Mouse (Mus musculus) limb, embryonic 13.5 days (tissue): ENCODE data around the gene Auts2. TPM values are rescaled to one million over a fixed set of nuclear protein-coding genes. Genes with fewer than 3 reads are reported as not detected.

Experiments used
- ATAC-seq: fragments of 200-750 bp; cut with Nextera tagmentation; 2 replicates; pipeline ENCODE4 v1.8.0; 2017; ENCODE audit warnings: low read depth, moderate number of reproducible peaks, moderate TSS enrichment; ENCODE audit not compliant: low FRiP score
- H3K27ac ChIP-seq: fragments of 300-500 bp; sonication (generic); 2 replicates; pipeline ENCODE4 v1.5.1; 2015; ENCODE audit warnings: inconsistent platforms, mild to moderate bottlenecking, moderate library complexity
- H3K27me3 ChIP-seq: fragments of 300-500 bp; sonication (generic); 2 replicates; pipeline ENCODE4 v1.6.1; 2015; ENCODE audit warnings: mild to moderate bottlenecking, inconsistent platforms
- H3K36me3 ChIP-seq: fragments of 300-500 bp; sonication (generic); 2 replicates; pipeline ENCODE4 v1.6.1; 2015; ENCODE audit warnings: inconsistent platforms, mild to moderate bottlenecking, moderate library complexity
- H3K4me1 ChIP-seq: fragments of 300-500 bp; sonication (generic); 2 replicates; pipeline ENCODE4 v1.6.1; 2015; ENCODE audit warnings: inconsistent platforms
- H3K4me2 ChIP-seq: fragments of 300-500 bp; sonication (generic); replicated peaks from 2 replicates; pipeline ENCODE4 v1.6.1; 2015; ENCODE audit warnings: inconsistent platforms, mild to moderate bottlenecking, moderate library complexity
- H3K4me3 ChIP-seq: fragments of 300-500 bp; sonication (generic); 2 replicates; pipeline ENCODE4 v1.5.1; 2015; ENCODE audit warnings: moderate library complexity, mild to moderate bottlenecking, inconsistent platforms
- H3K9ac ChIP-seq: fragments of 300-500 bp; sonication (generic); 2 replicates; pipeline ENCODE4 v1.6.1; 2015; ENCODE audit warnings: mild to moderate bottlenecking, inconsistent platforms
- H3K9me3 ChIP-seq: fragments of 300-500 bp; sonication (generic); 2 replicates; pipeline ENCODE4 v1.6.1; 2016; ENCODE audit warnings: inconsistent platforms
- WGBS: fragments of 180-500 bp; shearing (Covaris S2); methylation state at CpG from one replicate; pipeline ENCODE4 v1.1.7; 2015; 5-methylcytosine and 5-hydroxymethylcytosine counted together
- polyA plus RNA-seq: library from polyadenylated mRNA; unstranded; fragments of >200 nt; fragmentation: Nextera tagmentation; extraction: Ambion mirVana; gene quantifications from 2 replicates; pipeline ENCODE4 v1.2.1, GENCODE M21; 2015

Auts2 gene
- polyA plus RNA-seq, 1 experiment from 2014 or later, result 55.1 TPM

GRCm38 (mm10) chr5:131647683-131648119 is 895.4 kb downstream of the Auts2 start:
- Histone ChIP-seq H3K9ac (no peak overlapping the region), H3K27me3 (0 out of 2 replicates have a peak, but pooled peaks cover 6% of the 10 kb centered on the region), H3K9me3 (no peaks in the 10 kb centered on the region), H3K27ac (peak overlapping the region; percentile 33; the same call in 1 of the 2 replicates), H3K36me3 (no peaks in the 10 kb centered on the region), H3K4me1 (peaks cover 49% of the 10 kb centered on the region), H3K4me2 (0 out of 2 replicates have a peak overlapping the region, but pooled peaks have one; percentile 9), H3K4me3 (no peak overlapping the region)
- 9% methylated on average over 4 of the region's 4 CpGs for WGBS
- peak; percentile 70; the same call in 1 of the 2 replicates for ATAC-seq

DNA sequence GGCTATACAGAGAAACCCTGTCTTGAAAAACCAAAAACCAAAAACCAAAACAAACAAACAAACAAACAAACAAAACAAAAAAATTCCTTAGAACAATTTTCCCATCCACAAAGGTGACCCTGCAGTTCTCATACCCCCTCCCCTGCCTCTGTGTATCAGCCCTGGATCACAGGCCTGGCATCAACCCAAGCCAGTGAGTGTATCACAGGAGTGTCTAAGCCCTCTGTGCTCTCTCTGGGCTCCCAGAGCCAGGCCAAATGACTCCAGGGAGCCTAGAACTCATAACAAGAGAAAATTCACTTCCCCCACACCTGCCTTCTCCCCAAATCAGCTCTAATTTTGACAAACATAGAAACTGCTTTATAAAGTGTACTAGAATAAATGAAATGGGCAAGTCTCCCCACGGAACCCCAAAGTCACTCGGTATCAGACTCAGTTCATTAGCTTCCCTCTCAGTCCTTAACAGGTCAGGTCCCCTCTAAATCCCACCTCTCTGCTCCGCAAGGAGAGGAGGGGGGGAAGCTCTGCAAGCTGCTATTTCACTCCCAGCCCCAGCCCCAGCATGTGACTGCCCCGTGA is 896.0 kb downstream of the Auts2 start:
- 25% methylated on average over 3 of the region's 4 CpGs for WGBS
- Histone ChIP-seq H3K4me2 (0 out of 2 replicates have a peak overlapping the region, but pooled peaks have one; percentile 9), H3K9me3 (no peaks in the 10 kb centered on the region), H3K27me3 (0 out of 2 replicates have a peak, but pooled peaks cover 6% of the 10 kb centered on the region), H3K36me3 (no peaks in the 10 kb centered on the region), H3K4me1 (peaks cover 54% of the 10 kb centered on the region), H3K27ac (peak overlapping the region; percentile 33; the same call in 1 of the 2 replicates), H3K9ac (no peak overlapping the region), H3K4me3 (no peak overlapping the region)
- ATAC-seq, result no peak

DNA sequence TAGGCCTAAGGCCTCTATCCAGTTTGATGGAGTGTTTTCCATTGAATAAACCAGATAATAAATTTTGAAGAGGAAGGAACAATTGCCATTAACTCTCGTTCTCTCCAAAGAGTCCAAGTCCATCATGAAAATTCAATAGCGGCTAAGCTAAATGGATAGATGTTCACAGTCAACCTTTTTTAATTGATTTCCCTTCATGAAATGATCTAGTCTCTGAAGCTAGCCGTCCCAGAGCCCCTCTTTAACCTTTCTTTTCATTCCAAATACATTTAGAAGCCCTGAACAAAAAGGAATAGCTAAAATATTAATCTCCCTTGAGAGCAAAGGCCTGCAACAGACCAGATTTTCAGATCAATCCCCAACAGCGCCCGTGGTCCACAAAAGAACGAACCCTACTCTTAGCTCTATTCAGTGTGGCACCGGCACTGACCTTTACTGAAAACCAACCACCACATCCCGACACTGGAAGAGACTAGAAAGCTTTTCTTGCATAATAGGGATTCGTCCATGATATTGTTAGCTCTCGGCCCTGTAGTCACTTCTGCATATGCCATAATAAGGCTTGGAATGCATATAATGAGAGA is 896.9 kb downstream of the Auts2 start:
- H3K4me3 ChIP-seq, result no peak overlapping the region
- H3K9ac ChIP-seq, result no peak overlapping the region
- WGBS, result 81% methylated on average over 10 of the region's 10 CpGs
- H3K36me3 ChIP-seq, result no peaks in the 10 kb centered on the region
- no peaks in the 10 kb centered on the region for H3K9me3 ChIP-seq
- H3K27me3 ChIP-seq, result 0 out of 2 replicates have a peak, but pooled peaks cover 6% of the 10 kb centered on the region
- H3K27ac ChIP-seq, result no peak overlapping the region
- ATAC-seq, result no peak
- no peak overlapping the region for H3K4me2 ChIP-seq
- peaks cover 63% of the 10 kb centered on the region for H3K4me1 ChIP-seq

DNA sequence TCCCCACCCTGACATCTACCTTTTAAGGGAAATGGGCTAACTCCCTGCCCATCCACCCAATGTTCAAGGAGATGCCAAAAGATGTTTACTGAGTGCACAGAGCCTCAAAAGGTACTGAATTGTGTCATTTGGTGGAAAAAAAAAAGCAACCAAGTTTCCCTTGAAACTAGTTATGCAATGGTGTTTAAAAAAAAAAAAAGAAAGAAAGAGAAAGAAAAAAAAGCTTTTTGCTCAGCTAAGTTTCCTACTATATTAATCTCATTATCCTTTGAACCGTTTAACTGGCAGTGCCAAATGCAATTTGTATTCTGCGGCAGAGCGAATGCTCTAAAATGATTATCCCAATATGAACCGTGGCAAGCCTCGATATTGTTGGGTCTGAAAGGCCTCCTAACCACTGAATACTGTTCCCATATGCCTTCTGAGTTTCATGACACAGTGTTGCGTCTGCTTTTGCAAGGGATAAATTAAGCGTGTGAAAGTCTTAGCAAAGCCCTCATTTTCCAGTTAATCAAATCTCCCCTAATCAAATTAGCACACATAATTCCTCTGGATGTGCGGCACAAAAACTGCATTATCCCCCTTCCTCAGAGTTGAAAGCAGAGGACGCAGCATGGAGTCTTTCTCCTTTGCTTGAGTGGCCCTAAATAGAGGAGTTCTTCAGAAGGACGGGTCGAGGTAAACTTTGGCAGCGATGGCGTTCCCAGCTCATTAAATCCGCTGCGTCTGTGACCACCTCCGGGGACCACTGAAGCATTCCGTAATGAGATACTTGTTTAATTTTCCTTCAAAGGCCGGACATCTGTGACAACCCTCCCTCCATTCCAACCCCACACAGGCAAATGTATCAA is 897.6 kb downstream of the Auts2 start:
- peaks cover 57% of the 10 kb centered on the region for H3K4me1 ChIP-seq
- no peak for ATAC-seq

GRCm38 (mm10) chr5:131644331-131644730 is 898.8 kb downstream of the Auts2 start:
- WGBS, result 89% methylated on average over 6 of the region's 6 CpGs
- Histone ChIP-seq H3K36me3 (no peaks in the 10 kb centered on the region), H3K9me3 (no peaks in the 10 kb centered on the region), H3K4me3 (no peak overlapping the region), H3K27me3 (0 out of 2 replicates have a peak, but pooled peaks cover 2% of the 10 kb centered on the region), H3K9ac (no peak overlapping the region), H3K4me1 (peaks cover 60% of the 10 kb centered on the region), H3K27ac (no peak overlapping the region), H3K4me2 (no peak overlapping the region)
- ATAC-seq, result no peak

More for the DNA sequence above, 897.6 kb downstream of the Auts2 start:
- H3K4me3 ChIP-seq, result no peak overlapping the region
- H3K4me2 ChIP-seq, result no peak overlapping the region
- H3K27ac ChIP-seq, result no peak overlapping the region
- 0 out of 2 replicates have a peak, but pooled peaks cover 6% of the 10 kb centered on the region for H3K27me3 ChIP-seq
- 43% methylated on average over 18 of the region's 18 CpGs for WGBS
- no peaks in the 10 kb centered on the region for H3K36me3 ChIP-seq
- no peak overlapping the region for H3K9ac ChIP-seq
- no peaks in the 10 kb centered on the region for H3K9me3 ChIP-seq

DNA sequence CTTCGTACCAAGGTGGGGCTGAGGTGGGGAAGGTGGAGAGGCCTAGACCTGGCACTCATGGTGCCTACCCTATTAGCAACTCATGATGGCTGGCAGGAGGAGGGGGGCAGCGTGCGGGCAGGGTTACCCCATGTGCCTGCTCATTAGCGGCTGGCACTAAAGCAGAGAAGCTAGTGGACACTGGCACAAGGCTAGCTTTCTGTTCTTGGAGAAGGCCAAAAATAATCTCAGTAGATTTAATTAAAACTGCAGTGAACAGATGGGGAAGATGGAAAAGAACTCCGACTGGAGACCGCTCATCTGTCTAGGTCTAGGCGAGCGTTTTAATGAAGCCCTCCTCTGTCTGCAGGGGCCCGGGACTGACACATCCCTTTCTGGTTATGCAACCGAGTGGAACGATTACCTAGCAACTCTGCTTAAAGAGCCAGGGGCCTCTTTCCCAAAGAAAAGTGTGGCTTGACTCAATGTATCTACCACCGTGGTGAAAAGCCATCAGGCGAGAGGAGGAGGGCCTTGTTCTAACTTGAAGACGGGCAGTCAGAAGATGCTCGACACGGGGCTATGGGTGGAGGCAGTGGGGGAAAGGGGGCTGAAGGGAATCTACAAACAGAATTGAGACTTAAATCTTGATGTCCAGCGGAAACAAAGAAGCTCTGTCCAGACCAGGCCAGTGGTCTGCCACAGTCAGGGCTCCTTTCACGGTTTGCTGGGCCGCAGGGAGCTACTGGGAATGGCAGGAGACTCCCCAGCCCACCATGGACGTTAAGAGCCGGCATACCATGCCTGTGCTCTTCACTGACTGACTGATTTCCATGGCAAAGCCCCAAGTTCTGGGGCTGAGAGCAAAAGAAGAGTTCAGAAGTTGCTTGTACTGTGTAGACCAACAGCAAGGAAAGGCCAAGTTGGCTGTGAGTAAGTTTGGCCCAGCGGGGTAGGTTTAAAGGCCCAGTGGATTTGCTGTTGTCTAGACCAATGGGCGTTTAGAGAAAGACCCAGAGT is 899.7 kb downstream of the Auts2 start:
- H3K4me1 ChIP-seq, result peaks cover 58% of the 10 kb centered on the region
- peak overlapping the region; percentile 23; the same call in 1 of the 2 replicates for H3K27ac ChIP-seq
- no peak overlapping the region for H3K4me3 ChIP-seq
- no peaks in the 10 kb centered on the region for H3K9me3 ChIP-seq
- ATAC-seq, result no peak
- 0 out of 2 replicates have a peak, but pooled peaks cover 2% of the 10 kb centered on the region for H3K27me3 ChIP-seq
- no peaks in the 10 kb centered on the region for H3K36me3 ChIP-seq
- H3K9ac ChIP-seq, result no peak overlapping the region
- WGBS, result 67% methylated on average over 23 of the region's 23 CpGs
- no peak overlapping the region for H3K4me2 ChIP-seq

- Histone ChIP-seq H3K27ac (peak overlapping the region; percentile 23; the same call in 1 of the 2 replicates), H3K27me3 (0 out of 2 replicates have a peak, but pooled peaks cover 2% of the 10 kb centered on the region), H3K9ac (no peak overlapping the region), H3K4me1 (peaks cover 51% of the 10 kb centered on the region), H3K36me3 (no peaks in the 10 kb centered on the region), H3K4me2 (no peak overlapping the region), H3K4me3 (no peak overlapping the region), H3K9me3 (no peaks in the 10 kb centered on the region)
- ATAC-seq, result peak; percentile 50; the same call in 1 of the 2 replicates
- 60% methylated on average over 2 of the region's 2 CpGs for WGBS
Measured at GRCm38 (mm10) chr5:131642752-131643151, 900.4 kb downstream of the Auts2 start.

GRCm38 (mm10) chr5:131636431-131636830 is 906.7 kb downstream of the Auts2 start:
- 72% methylated on average over 5 of the region's 5 CpGs for WGBS
- H3K4me1 ChIP-seq, result peaks cover 19% of the 10 kb centered on the region
- no peak overlapping the region for H3K9ac ChIP-seq
- 0 out of 2 replicates have a peak, but pooled peaks cover 3% of the 10 kb centered on the region for H3K27me3 ChIP-seq
- no peak overlapping the region for H3K4me2 ChIP-seq
- H3K36me3 ChIP-seq, result no peaks in the 10 kb centered on the region
- no peak for ATAC-seq
- no peaks in the 10 kb centered on the region for H3K9me3 ChIP-seq
- no peak overlapping the region for H3K27ac ChIP-seq
- H3K4me3 ChIP-seq, result no peak overlapping the region

DNA sequence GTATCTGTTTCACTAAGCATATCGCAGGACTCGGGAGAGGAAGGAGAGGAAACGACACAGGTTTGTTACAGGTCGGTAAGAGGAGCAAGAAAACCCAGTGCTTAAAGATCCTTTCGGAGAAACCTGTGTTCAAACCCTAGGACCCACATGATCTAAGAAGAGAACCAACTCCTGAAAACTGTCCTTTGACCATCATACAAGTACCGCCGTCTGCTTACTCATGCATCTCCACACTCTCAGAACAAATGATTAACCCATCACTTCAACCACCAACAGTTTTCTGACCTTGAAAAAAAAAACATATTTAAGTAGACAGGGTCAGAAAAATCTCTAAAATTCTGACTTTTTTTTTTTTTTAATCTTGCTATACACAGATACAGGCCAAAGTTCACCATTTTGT is 908.4 kb downstream of the Auts2 start:
- Histone ChIP-seq H3K27me3 (0 out of 2 replicates have a peak, but pooled peaks cover 3% of the 10 kb centered on the region), H3K27ac (no peak overlapping the region), H3K4me3 (no peak overlapping the region), H3K9me3 (no peaks in the 10 kb centered on the region), H3K36me3 (no peaks in the 10 kb centered on the region), H3K4me2 (no peak overlapping the region), H3K9ac (no peak overlapping the region), H3K4me1 (peaks cover 27% of the 10 kb centered on the region)
- WGBS, result 89% methylated on average over 7 of the region's 7 CpGs
- ATAC-seq, result no peak

DNA sequence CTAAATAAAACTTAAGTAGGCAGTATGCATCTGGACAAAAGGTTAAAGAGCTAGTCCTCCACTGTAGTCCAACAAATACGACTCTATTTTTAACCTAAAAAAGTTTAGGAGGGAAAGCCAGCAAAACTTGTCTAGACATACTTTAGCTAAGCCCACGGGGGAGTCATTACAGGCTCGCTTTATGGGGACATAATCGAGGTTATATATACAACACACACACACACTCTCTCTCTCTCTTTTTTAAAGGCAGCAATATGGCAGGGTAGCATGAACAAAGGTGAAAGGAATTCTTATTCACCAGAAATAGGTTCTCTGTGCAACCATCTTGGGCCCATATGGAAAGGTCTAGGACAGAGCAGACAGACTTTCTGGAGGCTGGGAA is 911.2 kb downstream of the Auts2 start:
- peak overlapping the region; percentile 41; the same call in 1 of the 2 replicates for H3K4me2 ChIP-seq
- peak overlapping the region; percentile 90 for H3K27ac ChIP-seq
- peak; percentile 89 for ATAC-seq
- 7% methylated on average over 4 of the region's 4 CpGs for WGBS
- peaks cover 30% of the 10 kb centered on the region for H3K4me1 ChIP-seq
- H3K9me3 ChIP-seq, result no peaks in the 10 kb centered on the region
- no peaks in the 10 kb centered on the region for H3K36me3 ChIP-seq
- no peak overlapping the region for H3K4me3 ChIP-seq
- H3K9ac ChIP-seq, result no peak overlapping the region
- H3K27me3 ChIP-seq, result peaks cover 8% of the 10 kb centered on the region; the same call in 1 of the 2 replicates
